Mouse (Mus musculus): ENCODE results near the gene Mup3. TPM values are rescaled to one million over a fixed set of nuclear protein-coding genes. Genes with fewer than 3 reads are reported as not detected.
"Not testable (repeated sequence)": the region's sequence is repeated elsewhere in the genome, so short reads cannot be mapped to it uniquely, and the experiment has no call there.

Mup3 gene
- total RNA-seq (2014; fragmentation: Nextera tagmentation) (not detected in 2 replicates), total RNA-seq (2017) (not detected in 2 replicates), polyA plus RNA-seq (2012) (not detected in 2 replicates)

- Histone ChIP-seq H3K27me3 (ENCODE audit: insufficient read depth, low read length) (no peaks in the 10 kb centered on the region), H3K36me3 (replicated peaks) (no peaks in the 10 kb centered on the region), H3K9me3 (replicated peaks) (no peaks in the 10 kb centered on the region; the same call in 1 of the 2 replicates), H3K4me3 (ENCODE audit: low read depth, low read length) (no peak within 1 kb of the TSS), H3K4me1 (ENCODE audit: insufficient read depth, low read depth, low read length) (no peaks in the 10 kb centered on the region)
- DNase-seq (ENCODE audit: low spot score) (no peak), ATAC-seq (ENCODE audit: extremely low read depth, insufficient number of reproducible peaks, low FRiP score, poor library complexity, severe bottlenecking) (no peak)
- TF ChIP-seq POLR2AphosphoS5 (IDR thresholded peaks at IDR 0.05; ENCODE audit: insufficient replicate concordance, low read depth, low read length) = no peak
- TF ChIP-seq GATA2 (IDR thresholded peaks at IDR 0.05; ENCODE audit: borderline replicate concordance, low read depth, low read length) = no peak
- no peak for TF ChIP-seq GATA1 (IDR thresholded peaks at IDR 0.05; ENCODE audit: borderline replicate concordance, low read length)
- TF ChIP-seq TAL1 (conservative IDR thresholded peaks at IDR 0.05; ENCODE audit: low read depth, low read length) = no peak
- TF ChIP-seq CTCF (IDR thresholded peaks at IDR 0.05; ENCODE audit: low read depth, low read length) = no peak
Measured at GRCm38 (mm10) chr4:62087241-62087640, at the start of gene Mup3. TSS of gene Mup3 (minus strand) at chr4:62087342.

DNA sequence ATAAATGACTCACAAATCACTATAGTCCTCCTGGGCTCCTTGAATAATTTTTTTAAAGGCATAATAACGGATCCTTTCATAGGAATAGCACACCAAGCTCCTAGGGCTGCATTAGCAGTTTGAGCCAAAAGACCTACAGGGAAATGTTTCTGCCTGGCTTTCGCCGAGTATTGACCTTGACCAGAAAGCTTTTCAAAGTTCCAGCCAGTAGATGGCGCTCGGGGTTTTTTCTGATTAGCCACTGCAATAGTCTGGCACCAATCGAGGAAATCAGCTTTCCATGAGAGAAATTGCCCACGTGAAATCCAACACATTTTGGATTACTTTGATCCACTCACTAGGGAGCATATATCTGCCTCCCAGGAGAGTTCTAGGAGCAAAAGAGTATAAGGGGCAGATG lies 46.6 kb upstream of the Mup3 start:
- Histone ChIP-seq H3K27me3 (ENCODE audit: insufficient read depth, low read length) (no peaks in the 10 kb centered on the region), H3K4me1 (ENCODE audit: insufficient read depth, low read depth, low read length) (no peaks in the 10 kb centered on the region), H3K9me3 (replicated peaks) (peaks cover 40% of the 10 kb centered on the region), H3K4me3 (ENCODE audit: low read depth, low read length) (no peak overlapping the region), H3K36me3 (replicated peaks) (no peaks in the 10 kb centered on the region)
- DNase-seq (ENCODE audit: low spot score) = no peak
- no peak for ATAC-seq (ENCODE audit: extremely low read depth, insufficient number of reproducible peaks, low FRiP score, poor library complexity, severe bottlenecking)
- TF ChIP-seq TAL1 (conservative IDR thresholded peaks at IDR 0.05; ENCODE audit: low read depth, low read length) (no peak), GATA1 (IDR thresholded peaks at IDR 0.05; ENCODE audit: borderline replicate concordance, low read length) (no peak), CTCF (IDR thresholded peaks at IDR 0.05; ENCODE audit: low read depth, low read length) (no peak), GATA2 (IDR thresholded peaks at IDR 0.05; ENCODE audit: borderline replicate concordance, low read depth, low read length) (no peak), POLR2AphosphoS5 (IDR thresholded peaks at IDR 0.05; ENCODE audit: insufficient replicate concordance, low read depth, low read length) (no peak)

- not testable (repeated sequence) for H3K9me3 ChIP-seq (replicated peaks); H3K4me3 ChIP-seq (ENCODE audit: low read depth, low read length); ATAC-seq (ENCODE audit: extremely low read depth, insufficient number of reproducible peaks, low FRiP score, poor library complexity, severe bottlenecking); H3K4me1 ChIP-seq (ENCODE audit: insufficient read depth, low read depth, low read length); H3K36me3 ChIP-seq (replicated peaks); H3K27me3 ChIP-seq (ENCODE audit: insufficient read depth, low read length); DNase-seq (ENCODE audit: low spot score)
- TF ChIP-seq CTCF (IDR thresholded peaks at IDR 0.05; ENCODE audit: low read depth, low read length) = peak; percentile 29; the same call in 1 of the 2 replicates
Measured at GRCm38 (mm10) chr4:62103366-62103765, 16.2 kb upstream of the Mup3 start.

GRCm38 (mm10) chr4:62087953-62088352 lies 811 bp upstream of the Mup3 start:
- no peaks in the 10 kb centered on the region for H3K36me3 ChIP-seq (replicated peaks)
- H3K27me3 ChIP-seq (ENCODE audit: insufficient read depth, low read length) = no peaks in the 10 kb centered on the region
- no peak for DNase-seq (ENCODE audit: low spot score)
- no peak for ATAC-seq (ENCODE audit: extremely low read depth, insufficient number of reproducible peaks, low FRiP score, poor library complexity, severe bottlenecking)
- TF ChIP-seq POLR2AphosphoS5 (IDR thresholded peaks at IDR 0.05; ENCODE audit: insufficient replicate concordance, low read depth, low read length) = no peak
- no peak for TF ChIP-seq GATA2 (IDR thresholded peaks at IDR 0.05; ENCODE audit: borderline replicate concordance, low read depth, low read length)
- TF ChIP-seq GATA1 (IDR thresholded peaks at IDR 0.05; ENCODE audit: borderline replicate concordance, low read length) = no peak
- no peak for TF ChIP-seq TAL1 (conservative IDR thresholded peaks at IDR 0.05; ENCODE audit: low read depth, low read length)
- no peak for TF ChIP-seq CTCF (IDR thresholded peaks at IDR 0.05; ENCODE audit: low read depth, low read length)
- no peak overlapping the region for H3K4me3 ChIP-seq (ENCODE audit: low read depth, low read length)
- H3K4me1 ChIP-seq (ENCODE audit: insufficient read depth, low read depth, low read length) = no peaks in the 10 kb centered on the region
- no peaks in the 10 kb centered on the region; the same call in 1 of the 2 replicates for H3K9me3 ChIP-seq (replicated peaks)

GRCm38 (mm10) chr4:62082755-62083154 lies 4.4 kb downstream of the Mup3 start:
- no peaks in the 10 kb centered on the region for H3K4me1 ChIP-seq (ENCODE audit: insufficient read depth, low read depth, low read length)
- H3K9me3 ChIP-seq (replicated peaks) = no peaks in the 10 kb centered on the region
- no peaks in the 10 kb centered on the region for H3K36me3 ChIP-seq (replicated peaks)
- no peak for ATAC-seq (ENCODE audit: extremely low read depth, insufficient number of reproducible peaks, low FRiP score, poor library complexity, severe bottlenecking)
- no peak for DNase-seq (ENCODE audit: low spot score)
- TF ChIP-seq POLR2AphosphoS5 (IDR thresholded peaks at IDR 0.05; ENCODE audit: insufficient replicate concordance, low read depth, low read length) (no peak), TAL1 (conservative IDR thresholded peaks at IDR 0.05; ENCODE audit: low read depth, low read length) (no peak), CTCF (IDR thresholded peaks at IDR 0.05; ENCODE audit: low read depth, low read length) (no peak), GATA1 (IDR thresholded peaks at IDR 0.05; ENCODE audit: borderline replicate concordance, low read length) (no peak), GATA2 (IDR thresholded peaks at IDR 0.05; ENCODE audit: borderline replicate concordance, low read depth, low read length) (no peak)
- H3K4me3 ChIP-seq (ENCODE audit: low read depth, low read length) = no peak overlapping the region
- H3K27me3 ChIP-seq (ENCODE audit: insufficient read depth, low read length) = no peaks in the 10 kb centered on the region

DNA sequence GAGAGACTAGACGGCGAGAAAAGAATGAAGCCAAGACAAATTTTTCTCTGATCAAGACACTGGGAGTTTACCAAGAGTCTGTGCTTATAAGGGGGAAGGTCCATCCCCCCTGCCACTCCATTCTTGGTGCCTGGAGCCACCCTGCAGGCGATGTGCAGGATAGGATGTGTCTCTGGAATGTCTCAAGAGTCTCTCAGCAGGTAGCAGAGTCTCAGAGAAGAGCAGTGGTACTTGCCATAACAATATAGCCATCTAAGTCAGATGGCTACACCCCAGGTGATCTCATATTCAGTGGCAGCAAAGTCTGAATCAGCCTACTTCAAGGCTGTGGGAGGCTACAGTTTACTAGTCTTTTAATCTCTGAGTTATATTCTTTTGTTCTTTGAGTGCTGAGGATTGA lies 12.0 kb downstream of the Mup3 start:
- no peak for DNase-seq (ENCODE audit: low spot score)
- H3K9me3 ChIP-seq (replicated peaks) = peaks cover 11% of the 10 kb centered on the region
- no peaks in the 10 kb centered on the region for H3K27me3 ChIP-seq (ENCODE audit: insufficient read depth, low read length)
- ATAC-seq (ENCODE audit: extremely low read depth, insufficient number of reproducible peaks, low FRiP score, poor library complexity, severe bottlenecking) = no peak
- H3K36me3 ChIP-seq (replicated peaks) = no peaks in the 10 kb centered on the region
- H3K4me3 ChIP-seq (ENCODE audit: low read depth, low read length) = no peak overlapping the region
- no peak for TF ChIP-seq TAL1 (conservative IDR thresholded peaks at IDR 0.05; ENCODE audit: low read depth, low read length)
- TF ChIP-seq GATA1 (IDR thresholded peaks at IDR 0.05; ENCODE audit: borderline replicate concordance, low read length) = no peak
- TF ChIP-seq CTCF (IDR thresholded peaks at IDR 0.05; ENCODE audit: low read depth, low read length) = no peak
- no peak for TF ChIP-seq POLR2AphosphoS5 (IDR thresholded peaks at IDR 0.05; ENCODE audit: insufficient replicate concordance, low read depth, low read length)
- TF ChIP-seq GATA2 (IDR thresholded peaks at IDR 0.05; ENCODE audit: borderline replicate concordance, low read depth, low read length) = no peak
- no peaks in the 10 kb centered on the region for H3K4me1 ChIP-seq (ENCODE audit: insufficient read depth, low read depth, low read length)

DNA sequence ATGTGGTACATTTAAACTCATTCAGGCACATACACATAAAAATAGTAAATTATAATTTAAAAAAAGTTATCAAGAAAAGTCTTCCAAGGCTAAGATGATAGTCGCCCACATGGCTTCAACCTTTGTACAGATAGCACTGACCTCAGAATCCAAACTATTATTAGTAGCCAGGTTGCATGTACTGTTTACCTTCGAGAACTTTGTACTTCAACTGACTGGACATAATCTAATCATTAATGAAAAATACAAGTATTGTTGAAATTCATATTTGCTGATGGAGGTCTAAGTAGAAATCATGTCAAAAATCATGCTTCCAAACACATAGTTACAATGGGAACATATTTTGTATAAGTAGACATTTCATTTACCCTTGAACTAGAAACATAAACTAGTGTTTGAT lies 32.4 kb downstream of the Mup3 start:
- not testable (repeated sequence) for H3K27me3 ChIP-seq (ENCODE audit: insufficient read depth, low read length); DNase-seq (ENCODE audit: low spot score); H3K4me3 ChIP-seq (ENCODE audit: low read depth, low read length); H3K9me3 ChIP-seq (replicated peaks); ATAC-seq (ENCODE audit: extremely low read depth, insufficient number of reproducible peaks, low FRiP score, poor library complexity, severe bottlenecking); H3K4me1 ChIP-seq (ENCODE audit: insufficient read depth, low read depth, low read length); H3K36me3 ChIP-seq (replicated peaks)

DNA sequence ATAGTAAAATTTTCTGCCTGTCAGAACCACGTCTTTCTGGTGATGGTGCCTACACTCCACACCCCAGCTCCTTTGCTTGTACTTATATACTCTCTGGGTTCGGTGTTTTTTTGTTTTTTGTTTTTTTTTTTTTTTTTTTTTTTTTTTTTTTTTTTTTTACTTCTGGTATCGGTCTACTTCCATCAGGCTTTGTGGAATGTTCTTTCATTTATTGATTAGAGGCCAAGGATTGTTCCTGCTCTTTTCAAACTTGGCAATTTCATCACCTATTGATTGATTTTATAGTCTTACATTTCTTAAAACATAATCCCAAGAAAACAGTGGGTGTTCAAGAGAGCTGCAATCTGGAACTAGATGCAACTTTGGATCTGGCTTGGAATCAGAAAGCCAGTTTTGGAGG lies 33.1 kb downstream of the Mup3 start, which contains the start of gene Mup20:
Gene Mup20 (minus strand): TSS at position 101 of the 400 bp plus-strand sequence.
- not testable (repeated sequence) for H3K36me3 ChIP-seq (replicated peaks); H3K27me3 ChIP-seq (ENCODE audit: insufficient read depth, low read length); H3K4me1 ChIP-seq (ENCODE audit: insufficient read depth, low read depth, low read length); H3K9me3 ChIP-seq (replicated peaks); ATAC-seq (ENCODE audit: extremely low read depth, insufficient number of reproducible peaks, low FRiP score, poor library complexity, severe bottlenecking); DNase-seq (ENCODE audit: low spot score); H3K4me3 ChIP-seq (ENCODE audit: low read depth, low read length)

Measured in G1E (cell line).